Mouse (Mus musculus): ENCODE results near the gene A730009L09Rik. TPM values are rescaled to one million over a fixed set of nuclear protein-coding genes. Genes with fewer than 3 reads are reported as not detected.

Gene A730009L09Rik
- polyA plus RNA-seq, 1 experiment = not detected

DNA sequence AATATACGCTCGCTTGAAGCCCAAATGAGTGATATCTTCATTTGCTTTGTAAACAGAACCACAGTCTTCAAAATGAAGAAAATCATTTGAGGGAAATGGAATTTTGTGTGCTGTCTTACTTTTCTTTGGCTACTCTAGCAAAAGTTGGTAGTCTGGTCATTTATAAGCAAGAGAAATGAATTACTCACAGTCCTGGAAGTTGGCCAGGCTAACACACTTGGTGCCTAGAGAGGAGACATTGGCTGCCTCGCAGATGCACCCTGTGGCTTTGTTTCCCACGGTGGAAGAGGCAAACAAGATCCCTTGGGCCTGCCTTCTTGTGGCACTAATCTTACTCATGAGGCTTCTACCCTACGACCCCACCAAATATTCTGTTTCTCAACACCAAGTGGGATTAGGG is 8.1 kb downstream of the A730009L09Rik start:
- Histone ChIP-seq H3K4me3 (ENCODE audit: low read depth, low read length) (no peak overlapping the region), H3K27me3 (ENCODE audit: control insufficient read depth, insufficient read depth, low read length) (no peaks in the 10 kb centered on the region), H3K27ac (ENCODE audit: insufficient read depth, low read depth, low read length) (no peak overlapping the region), H3K4me1 (ENCODE audit: control insufficient read depth, insufficient read depth, insufficient read length, low read length) (no peaks in the 10 kb centered on the region), H3K36me3 (ENCODE audit: control insufficient read depth, insufficient read depth, low read length) (no peaks in the 10 kb centered on the region)
- WGBS = 70% methylated on average over 5 of the region's 5 CpGs
- TF ChIP-seq CTCF (IDR thresholded peaks at IDR 0.05; ENCODE audit: extremely low read depth, insufficient read length, insufficient replicate concordance, low read depth, low read length) (no peak), POLR2A (IDR thresholded peaks at IDR 0.05; ENCODE audit: low read depth, low read length) (no peak)

DNA sequence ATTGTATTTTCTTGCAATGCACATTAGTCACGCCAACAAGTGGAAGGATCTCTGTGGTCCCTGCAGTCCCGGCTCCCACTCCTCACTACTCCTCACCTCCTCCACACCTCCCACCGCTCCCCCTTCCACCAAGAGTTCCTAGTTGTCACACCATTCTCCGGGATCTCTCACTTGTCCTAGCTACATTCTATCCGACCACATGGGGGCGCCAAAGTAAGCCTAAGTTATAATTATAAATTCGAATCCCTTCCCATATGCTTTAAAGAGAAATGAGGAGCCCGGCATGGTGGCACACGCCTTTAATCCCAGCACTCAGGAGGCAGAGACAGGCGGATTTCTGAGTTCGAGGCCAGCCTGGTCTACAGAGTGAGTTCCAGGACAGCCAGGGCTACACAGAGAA is 12.5 kb downstream of the A730009L09Rik start:
- H3K27ac ChIP-seq (ENCODE audit: insufficient read depth, low read depth, low read length) = no peak overlapping the region
- TF ChIP-seq CTCF (IDR thresholded peaks at IDR 0.05; ENCODE audit: extremely low read depth, insufficient read length, insufficient replicate concordance, low read depth, low read length) = no peak
- no peak for TF ChIP-seq POLR2A (IDR thresholded peaks at IDR 0.05; ENCODE audit: low read depth, low read length)
- H3K4me1 ChIP-seq (ENCODE audit: control insufficient read depth, insufficient read depth, insufficient read length, low read length) = no peaks in the 10 kb centered on the region
- WGBS = 50% methylated on average over 11 of the region's 11 CpGs
- H3K27me3 ChIP-seq (ENCODE audit: control insufficient read depth, insufficient read depth, low read length) = no peaks in the 10 kb centered on the region
- H3K4me3 ChIP-seq (ENCODE audit: low read depth, low read length) = no peak overlapping the region
- H3K36me3 ChIP-seq (ENCODE audit: control insufficient read depth, insufficient read depth, low read length) = no peaks in the 10 kb centered on the region

DNA sequence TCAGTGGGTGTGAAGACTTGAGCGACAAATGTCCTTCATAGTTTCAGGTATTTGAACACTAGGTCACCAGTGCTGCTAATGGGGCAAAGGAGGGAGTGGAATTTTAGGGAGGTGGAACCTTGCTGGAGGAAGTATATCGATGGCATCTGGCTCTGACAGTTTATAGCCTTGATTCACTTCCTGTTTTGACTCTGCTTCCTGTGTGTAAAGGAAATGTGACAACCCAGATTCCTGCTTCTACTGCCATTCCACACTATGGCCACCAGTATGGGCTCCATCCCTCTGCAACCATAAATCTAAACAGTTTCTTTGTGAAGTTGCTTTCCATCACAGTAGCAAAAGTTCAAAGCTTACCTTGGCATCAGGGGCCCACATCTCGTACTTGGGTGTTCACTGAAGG is 17.9 kb downstream of the A730009L09Rik start:
- TF ChIP-seq CTCF (IDR thresholded peaks at IDR 0.05; ENCODE audit: extremely low read depth, insufficient read length, insufficient replicate concordance, low read depth, low read length) (no peak), POLR2A (IDR thresholded peaks at IDR 0.05; ENCODE audit: low read depth, low read length) (no peak)
- Histone ChIP-seq H3K36me3 (ENCODE audit: control insufficient read depth, insufficient read depth, low read length) (no peaks in the 10 kb centered on the region), H3K4me1 (ENCODE audit: control insufficient read depth, insufficient read depth, insufficient read length, low read length) (no peaks in the 10 kb centered on the region), H3K27me3 (ENCODE audit: control insufficient read depth, insufficient read depth, low read length) (no peaks in the 10 kb centered on the region), H3K27ac (ENCODE audit: insufficient read depth, low read depth, low read length) (no peak overlapping the region), H3K4me3 (ENCODE audit: low read depth, low read length) (no peak overlapping the region)
- WGBS = 85% methylated on average over 3 of the region's 3 CpGs

DNA sequence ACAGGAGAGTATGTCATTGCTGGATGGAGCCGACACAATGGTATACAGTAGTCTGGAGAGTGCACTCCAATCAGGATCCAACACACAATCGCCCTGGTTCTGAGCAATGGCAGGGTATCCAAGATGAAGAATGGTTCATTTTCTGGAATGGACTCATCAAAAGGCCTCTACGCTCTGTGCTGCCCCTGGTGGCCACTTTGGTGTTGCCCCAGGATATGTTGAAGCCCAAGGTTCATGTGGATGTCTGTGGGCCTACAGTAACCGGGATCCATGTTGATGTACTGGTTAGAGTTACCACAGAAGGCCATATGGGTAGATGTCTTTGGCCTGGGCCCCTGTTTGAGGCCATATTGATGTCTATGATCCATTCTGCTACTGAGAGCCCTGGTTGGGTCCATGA is 31.1 kb downstream of the A730009L09Rik start:
- no peaks in the 10 kb centered on the region for H3K4me1 ChIP-seq (ENCODE audit: control insufficient read depth, insufficient read depth, insufficient read length, low read length)
- WGBS = 86% methylated on average over 4 of the region's 4 CpGs
- H3K36me3 ChIP-seq (ENCODE audit: control insufficient read depth, insufficient read depth, low read length) = no peaks in the 10 kb centered on the region
- H3K4me3 ChIP-seq (ENCODE audit: low read depth, low read length) = no peak overlapping the region
- TF ChIP-seq POLR2A (IDR thresholded peaks at IDR 0.05; ENCODE audit: low read depth, low read length) (no peak), CTCF (IDR thresholded peaks at IDR 0.05; ENCODE audit: extremely low read depth, insufficient read length, insufficient replicate concordance, low read depth, low read length) (no peak)
- no peaks in the 10 kb centered on the region for H3K27me3 ChIP-seq (ENCODE audit: control insufficient read depth, insufficient read depth, low read length)
- H3K27ac ChIP-seq (ENCODE audit: insufficient read depth, low read depth, low read length) = no peak overlapping the region

DNA sequence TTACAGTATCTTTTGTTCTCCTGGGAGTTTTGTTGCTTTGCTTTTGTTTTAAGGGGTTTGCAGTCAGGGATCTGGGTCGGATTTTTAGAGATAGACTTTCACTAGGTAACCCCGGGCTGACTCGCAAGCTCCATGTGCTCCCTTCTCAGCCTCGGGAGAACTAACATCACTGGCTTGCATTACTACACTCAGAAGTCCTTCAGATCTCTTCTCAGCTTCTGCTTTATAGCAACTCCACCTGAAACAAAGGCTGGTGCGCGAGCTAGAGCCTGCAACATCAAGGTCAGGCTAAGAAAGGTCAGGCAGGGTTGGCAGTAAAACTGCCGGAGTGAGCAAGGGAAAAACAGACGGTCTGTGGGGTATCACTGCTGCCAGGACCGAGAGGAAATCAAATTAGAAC is 34.2 kb downstream of the A730009L09Rik start:
- 56% methylated on average over 9 of the region's 9 CpGs for WGBS
- H3K36me3 ChIP-seq (ENCODE audit: control insufficient read depth, insufficient read depth, low read length) = no peaks in the 10 kb centered on the region
- no peak overlapping the region for H3K4me3 ChIP-seq (ENCODE audit: low read depth, low read length)
- TF ChIP-seq POLR2A (IDR thresholded peaks at IDR 0.05; ENCODE audit: low read depth, low read length) (no peak), CTCF (IDR thresholded peaks at IDR 0.05; ENCODE audit: extremely low read depth, insufficient read length, insufficient replicate concordance, low read depth, low read length) (no peak)
- no peaks in the 10 kb centered on the region for H3K27me3 ChIP-seq (ENCODE audit: control insufficient read depth, insufficient read depth, low read length)
- no peak overlapping the region for H3K27ac ChIP-seq (ENCODE audit: insufficient read depth, low read depth, low read length)
- no peaks in the 10 kb centered on the region for H3K4me1 ChIP-seq (ENCODE audit: control insufficient read depth, insufficient read depth, insufficient read length, low read length)

DNA sequence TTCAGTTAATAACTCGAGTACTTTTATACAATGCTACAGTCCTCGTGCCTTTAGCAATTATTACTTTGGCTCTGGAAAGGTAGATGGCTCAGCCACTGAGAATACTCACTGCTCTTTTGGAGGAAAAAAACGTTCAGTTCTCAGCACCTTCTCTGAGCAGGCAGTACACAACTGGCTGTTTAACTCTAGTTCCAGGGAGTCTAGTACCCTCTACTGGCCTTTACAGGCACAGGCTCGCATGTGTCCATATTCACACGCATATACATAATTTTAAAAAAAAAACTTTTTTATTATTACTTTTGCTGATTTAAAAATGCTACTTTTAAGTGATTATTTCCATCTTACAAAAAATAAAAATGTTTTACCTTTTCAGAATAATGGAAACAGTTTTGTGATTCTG is 35.5 kb downstream of the A730009L09Rik start:
- 78% methylated on average over 5 of the region's 5 CpGs for WGBS

DNA sequence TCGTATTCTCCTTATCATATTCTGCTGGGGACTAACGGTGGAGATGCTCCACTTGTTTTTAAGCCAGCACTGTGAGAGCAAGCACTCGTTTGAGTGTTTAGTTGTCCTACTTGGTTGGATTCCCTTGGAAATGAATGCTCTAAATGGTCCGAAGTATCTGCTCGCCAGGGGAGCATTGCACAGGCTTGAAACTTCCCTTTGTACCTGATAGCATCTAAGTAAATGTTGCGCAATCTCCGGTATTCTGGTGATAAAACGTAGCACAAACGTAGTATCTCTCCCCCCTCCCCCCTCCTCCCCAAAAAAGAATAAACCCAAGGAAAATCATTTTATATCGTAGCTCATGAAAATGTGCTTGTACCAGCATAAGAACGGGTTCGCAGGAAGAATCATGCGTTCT is 39.1 kb downstream of the A730009L09Rik start:
- Histone ChIP-seq H3K27ac (ENCODE audit: insufficient read depth, low read depth, low read length) (no peak overlapping the region), H3K4me1 (ENCODE audit: control insufficient read depth, insufficient read depth, insufficient read length, low read length) (no peaks in the 10 kb centered on the region), H3K4me3 (ENCODE audit: low read depth, low read length) (no peak overlapping the region), H3K27me3 (ENCODE audit: control insufficient read depth, insufficient read depth, low read length) (no peaks in the 10 kb centered on the region), H3K36me3 (ENCODE audit: control insufficient read depth, insufficient read depth, low read length) (no peaks in the 10 kb centered on the region)
- 67% methylated on average over 13 of the region's 13 CpGs for WGBS
- TF ChIP-seq POLR2A (IDR thresholded peaks at IDR 0.05; ENCODE audit: low read depth, low read length) (no peak), CTCF (IDR thresholded peaks at IDR 0.05; ENCODE audit: extremely low read depth, insufficient read length, insufficient replicate concordance, low read depth, low read length) (no peak)

More for the DNA sequence above, 35.5 kb downstream of the A730009L09Rik start:
- H3K36me3 ChIP-seq (ENCODE audit: control insufficient read depth, insufficient read depth, low read length) = no peaks in the 10 kb centered on the region
- no peaks in the 10 kb centered on the region for H3K4me1 ChIP-seq (ENCODE audit: control insufficient read depth, insufficient read depth, insufficient read length, low read length)
- no peak overlapping the region for H3K27ac ChIP-seq (ENCODE audit: insufficient read depth, low read depth, low read length)
- TF ChIP-seq CTCF (IDR thresholded peaks at IDR 0.05; ENCODE audit: extremely low read depth, insufficient read length, insufficient replicate concordance, low read depth, low read length) = no peak
- H3K4me3 ChIP-seq (ENCODE audit: low read depth, low read length) = no peak overlapping the region
- no peaks in the 10 kb centered on the region for H3K27me3 ChIP-seq (ENCODE audit: control insufficient read depth, insufficient read depth, low read length)
